Comparison of ENCODE assay signal across 8 mouse cellular contexts in the genomic region with DNA sequence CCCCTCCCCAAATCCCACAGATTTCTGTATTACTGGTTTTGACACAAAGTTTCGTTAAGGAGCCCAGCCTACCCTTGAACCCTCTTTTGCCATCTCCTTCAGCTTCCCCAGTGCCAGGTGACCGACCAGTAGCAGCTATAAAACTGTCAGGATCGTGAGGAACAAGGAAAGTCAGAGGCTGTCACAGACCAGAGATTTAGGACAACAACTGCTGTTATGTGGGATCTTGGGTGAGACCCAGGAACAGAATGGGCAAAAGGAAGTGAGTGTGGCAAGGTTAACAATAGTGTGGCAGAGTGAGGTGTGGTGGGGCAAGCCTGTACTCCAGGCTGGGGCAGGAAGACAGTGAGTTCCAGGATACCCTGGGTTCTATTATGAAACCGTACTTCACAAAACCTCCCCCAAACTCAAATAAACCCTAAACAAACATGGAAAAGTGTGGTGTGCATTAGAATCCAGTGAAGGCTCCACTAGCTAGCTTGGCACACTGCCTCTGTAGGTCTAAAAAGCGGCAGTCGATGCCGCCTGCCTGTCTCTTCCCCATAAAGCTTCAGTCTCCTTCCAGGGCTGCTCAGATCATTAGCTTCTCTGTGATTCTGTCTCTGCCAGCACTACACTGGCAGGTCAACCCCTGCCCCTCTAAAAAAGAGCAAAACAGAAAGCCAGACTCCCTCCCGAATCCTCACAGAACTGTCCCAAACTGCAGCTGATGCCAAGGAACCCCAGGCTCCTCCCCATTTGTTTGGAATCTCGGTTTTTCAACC. TPM values are rescaled to one million over a fixed set of nuclear protein-coding genes. Genes with fewer than 3 reads are reported as not detected.
DNase-seq lines count a peak whose midpoint lies in the region; ATAC-seq and TF ChIP-seq lines count a peak whose summit lies in the region.
"Had no signal": no experiment of that assay in that cellular context is flagged by ENCODE, and none has a peak within 500 bp of the region (broad histone marks: within the 10 kb centered on the region; RNA-seq: fewer than 3 reads in every experiment).

No protein-coding gene starts in this region.

- H3K27ac ChIP-seq in intestine, embryonic 15.5 days = 0 out of 2 replicates have a peak overlapping the region, but pooled peaks have one; percentile 11
- no peak overlapping the region for H3K27ac ChIP-seq in intestine, postnatal 0 days (ENCODE audit: low read depth, low read length)
- peak overlapping the region; percentile 8; the same call in 1 of the 2 replicates for H3K27ac ChIP-seq in midbrain, embryonic 16.5 days (ENCODE audit: low read length)
- no peak overlapping the region for H3K27ac ChIP-seq in midbrain, embryonic 14.5 days (replicated peaks; ENCODE audit: low read depth, low read length)
- peak overlapping the region; percentile 56 for H3K27ac ChIP-seq in hindbrain, postnatal 0 days

- ATAC-seq in intestine, embryonic 15.5 days = no peak
- no peak for ATAC-seq in intestine, postnatal 0 days
- ATAC-seq in midbrain, embryonic 16.5 days = no peak
- ATAC-seq in midbrain, embryonic 14.5 days (ENCODE audit: low FRiP score, low TSS enrichment) = no peak
- ATAC-seq in hindbrain, postnatal 0 days = no peak

- H3K9ac ChIP-seq in intestine, embryonic 15.5 days = no peak overlapping the region
- H3K9ac ChIP-seq in intestine, postnatal 0 days (ENCODE audit: low read depth, low read length) = no peak overlapping the region
- H3K9ac ChIP-seq in midbrain, embryonic 16.5 days (ENCODE audit: low read depth, low read length) = no peak overlapping the region
- H3K9ac ChIP-seq in midbrain, embryonic 14.5 days (replicated peaks; ENCODE audit: low read length) = no peak overlapping the region
- no peak overlapping the region for H3K9ac ChIP-seq in hindbrain, postnatal 0 days (replicated peaks; ENCODE audit: low read length)

- H3K36me3 ChIP-seq in intestine, embryonic 15.5 days = no peaks in the 10 kb centered on the region
- no peaks in the 10 kb centered on the region for H3K36me3 ChIP-seq in intestine, postnatal 0 days (ENCODE audit: control insufficient read depth, insufficient read depth)
- no peaks in the 10 kb centered on the region for H3K36me3 ChIP-seq in midbrain, embryonic 16.5 days (ENCODE audit: control insufficient read depth, insufficient read depth, low read length)
- no peaks in the 10 kb centered on the region for H3K36me3 ChIP-seq in midbrain, embryonic 14.5 days (ENCODE audit: control insufficient read depth, insufficient read depth, low read length)
- H3K36me3 ChIP-seq in hindbrain, postnatal 0 days (ENCODE audit: insufficient read depth, low read length) = no peaks in the 10 kb centered on the region

- TF ChIP-seq CTCF in intestine, postnatal 0 days (IDR thresholded peaks at IDR 0.05; ENCODE audit: low read depth) = no peak
- no peak for TF ChIP-seq CTCF in hindbrain, postnatal 0 days (IDR thresholded peaks at IDR 0.05; ENCODE audit: low read depth)

- H3K4me3 ChIP-seq in intestine, embryonic 15.5 days (replicated peaks) = no peak overlapping the region
- no peak overlapping the region for H3K4me3 ChIP-seq in intestine, postnatal 0 days (ENCODE audit: low read depth, low read length)
- no peak overlapping the region for H3K4me3 ChIP-seq in midbrain, embryonic 16.5 days (ENCODE audit: low read depth, low read length)
- no peak overlapping the region for H3K4me3 ChIP-seq in midbrain, embryonic 14.5 days (replicated peaks; ENCODE audit: low read depth, low read length)
- H3K4me3 ChIP-seq in hindbrain, postnatal 0 days (ENCODE audit: low read length) = no peak overlapping the region

- no peaks in the 10 kb centered on the region for H3K9me3 ChIP-seq in intestine, embryonic 15.5 days
- no peaks in the 10 kb centered on the region for H3K9me3 ChIP-seq in intestine, postnatal 0 days (ENCODE audit: control insufficient read depth)
- H3K9me3 ChIP-seq in midbrain, embryonic 16.5 days (replicated peaks; ENCODE audit: control insufficient read depth, low read length, poor library complexity, severe bottlenecking) = no peaks in the 10 kb centered on the region
- H3K9me3 ChIP-seq in midbrain, embryonic 14.5 days (ENCODE audit: control insufficient read depth, low read length) = no peaks in the 10 kb centered on the region
- H3K9me3 ChIP-seq in hindbrain, postnatal 0 days (ENCODE audit: low read length) = no peaks in the 10 kb centered on the region

- peaks cover 50% of the 10 kb centered on the region for H3K4me1 ChIP-seq in intestine, embryonic 15.5 days (replicated peaks)
- peaks cover 9% of the 10 kb centered on the region for H3K4me1 ChIP-seq in intestine, postnatal 0 days (replicated peaks; ENCODE audit: control insufficient read depth, insufficient read depth, low read length)
- peaks cover 8% of the 10 kb centered on the region for H3K4me1 ChIP-seq in midbrain, embryonic 16.5 days (ENCODE audit: control insufficient read depth, insufficient read depth, low read length)
- peaks cover 10% of the 10 kb centered on the region; the same call in 1 of the 2 replicates for H3K4me1 ChIP-seq in midbrain, embryonic 14.5 days (ENCODE audit: control insufficient read depth, insufficient read depth, low read length)
- H3K4me1 ChIP-seq in hindbrain, postnatal 0 days (ENCODE audit: insufficient read depth, low read length) = peaks cover 31% of the 10 kb centered on the region

- WGBS in intestine, embryonic 15.5 days = 56% methylated on average over 9 of the region's 9 CpGs
- 59% methylated on average over 9 of the region's 9 CpGs for WGBS in intestine, postnatal 0 days
- 74% methylated on average over 9 of the region's 9 CpGs for WGBS in midbrain, embryonic 16.5 days
- WGBS in midbrain, embryonic 14.5 days = 69% methylated on average over 9 of the region's 9 CpGs
- WGBS in hindbrain, postnatal 0 days = 47% methylated on average over 9 of the region's 9 CpGs

- no peaks in the 10 kb centered on the region for H3K27me3 ChIP-seq in intestine, embryonic 15.5 days (replicated peaks)
- no peaks in the 10 kb centered on the region for H3K27me3 ChIP-seq in intestine, postnatal 0 days (replicated peaks; ENCODE audit: control insufficient read depth, insufficient read depth, low read length)
- no peaks in the 10 kb centered on the region for H3K27me3 ChIP-seq in midbrain, embryonic 16.5 days (ENCODE audit: control insufficient read depth, insufficient read depth, low read depth, low read length)
- H3K27me3 ChIP-seq in midbrain, embryonic 14.5 days (ENCODE audit: control insufficient read depth, insufficient read depth, low read length) = no peaks in the 10 kb centered on the region
- no peaks in the 10 kb centered on the region for H3K27me3 ChIP-seq in hindbrain, postnatal 0 days (ENCODE audit: insufficient read depth, low read length)

- H3K4me2 ChIP-seq in intestine, embryonic 15.5 days (replicated peaks) = no peak overlapping the region
- no peak overlapping the region for H3K4me2 ChIP-seq in intestine, postnatal 0 days (replicated peaks; ENCODE audit: low read depth)
- no peak overlapping the region for H3K4me2 ChIP-seq in midbrain, embryonic 16.5 days (ENCODE audit: low read length)
- H3K4me2 ChIP-seq in midbrain, embryonic 14.5 days (ENCODE audit: low read length) = no peak overlapping the region
- H3K4me2 ChIP-seq in hindbrain, postnatal 0 days (ENCODE audit: low read depth, low read length) = no peak overlapping the region

- DNase-seq in midbrain, embryonic 14.5 days = no peak
- peak; percentile 42 for DNase-seq in hindbrain, postnatal 0 days (ENCODE audit: low spot score)
- no peak for DNase-seq in ovary, postnatal 10 days (ENCODE audit: low spot score)
- no peak for DNase-seq in layer of hippocampus, postnatal 14 days (ENCODE audit: low spot score in 2 of 2)
- DNase-seq: adrenal gland, adult 8-10 months had no signal

RNA-seq across cellular contexts. Expression of a gene that starts 17.6 kb away (rescaled TPM):
- 160 and 171 TPM in 2 replicates for polyA plus RNA-seq in intestine, embryonic 15.5 days (2015; fragmentation: Nextera tagmentation; extraction: Ambion mirVana)
- polyA plus RNA-seq in intestine, postnatal 0 days (2015; fragmentation: Nextera tagmentation; extraction: Ambion mirVana) = 96.1 and 99.5 TPM in 2 replicates
- polyA plus RNA-seq in midbrain, embryonic 16.5 days (2015; fragmentation: Nextera tagmentation; extraction: Ambion mirVana) = 61.7 and 88.0 TPM in 2 replicates
- polyA plus RNA-seq in midbrain, embryonic 14.5 days (2014; fragmentation: Nextera tagmentation; extraction: Ambion mirVana) = 59.8 and 66.5 TPM in 2 replicates
- 62.5 and 80.5 TPM in 2 replicates for total RNA-seq in hindbrain, postnatal 0 days (2014; rRNA removed)
- polyA plus RNA-seq in hindbrain, postnatal 0 days (2015; fragmentation: Nextera tagmentation; extraction: Ambion mirVana) = 158 and 183 TPM in 2 replicates
- total RNA-seq in layer of hippocampus, postnatal 14 days (2021) = 100 to 1,000 TPM; 103 to 117 TPM

Comparison
In these comparisons a context has a peak if more than half of its experiments do, and no peak if none do; other contexts are left out.
1. H3K27ac ChIP-seq: peak in intestine, embryonic 15.5 days (single experiment), midbrain, embryonic 16.5 days (single experiment) and hindbrain, postnatal 0 days (single experiment); none in intestine, postnatal 0 days (single experiment) and midbrain, embryonic 14.5 days (single experiment).